Mouse (Mus musculus) embryonic fibroblast, embryonic 13.5 days (primary cell): ENCODE measurements around the gene Foxn3. TPM values are rescaled to one million over a fixed set of nuclear protein-coding genes. Genes with fewer than 3 reads are reported as not detected.
A peak's percentile ranks its signal among the peaks of the same experiment; 100 is the strongest.

ENCODE experiments used
- H3K27ac ChIP-seq: 2 replicates; pipeline ENCODE4 v1.5.1; 2012; ENCODE audit warnings: low read length, control low read depth, inconsistent platforms; ENCODE audit not compliant: insufficient read depth
- H3K4me1 ChIP-seq: 2 replicates; pipeline ENCODE4 v1.6.1; 2011; ENCODE audit warnings: low read length; ENCODE audit not compliant: control insufficient read depth, insufficient read depth
- H3K4me3 ChIP-seq: 2 replicates; pipeline ENCODE4 v1.5.1; 2011; ENCODE audit warnings: mild to moderate bottlenecking, control low read depth, low read length; ENCODE audit not compliant: insufficient read depth
- CTCF ChIP-seq: IDR thresholded peaks from 2 replicates; pipeline ENCODE4 v1.5.1; 2011; ENCODE audit warnings: mild to moderate bottlenecking, control low read depth, low read length, moderate library complexity, borderline replicate concordance; ENCODE audit not compliant: insufficient read depth
- POLR2A ChIP-seq: IDR thresholded peaks from 2 replicates; pipeline ENCODE4 v1.6.1; 2011; ENCODE audit warnings: low read depth, mild to moderate bottlenecking, control low read depth, low read length, moderate library complexity
- polyA plus RNA-seq: library from polyadenylated mRNA; stranded (reverse); fragments of >200 nt; gene quantifications from 2 replicates; pipeline ENCODE4 v1.2.4, GENCODE M21; 2011; ENCODE audit warnings: low read depth; ENCODE audit not compliant: missing spikeins, insufficient read length

Gene Foxn3
- polyA plus RNA-seq, 1 experiment = 59.0 TPM

- Histone ChIP-seq H3K27ac (no peak overlapping the region), H3K4me3 (no peak overlapping the region), H3K4me1 (no peaks in the 10 kb centered on the region)
- TF ChIP-seq CTCF (no peak), POLR2A (no peak)
Observed at GRCm38 (mm10) chr12:99155904-99156303, 407.5 kb downstream of the Foxn3 start.

- TF ChIP-seq CTCF = no peak
- no peak for TF ChIP-seq POLR2A
- no peaks in the 10 kb centered on the region for H3K4me1 ChIP-seq
- H3K4me3 ChIP-seq = no peak overlapping the region
- no peak overlapping the region for H3K27ac ChIP-seq
Observed at GRCm38 (mm10) chr12:99154230-99154629, 409.2 kb downstream of the Foxn3 start.

GRCm38 (mm10) chr12:99153664-99154063 is 409.7 kb downstream of the Foxn3 start:
- Histone ChIP-seq H3K27ac (no peak overlapping the region), H3K4me3 (no peak overlapping the region), H3K4me1 (no peaks in the 10 kb centered on the region)
- TF ChIP-seq POLR2A (no peak), CTCF (no peak)

- H3K4me1 ChIP-seq = no peaks in the 10 kb centered on the region
- H3K27ac ChIP-seq = no peak overlapping the region
- TF ChIP-seq CTCF = peak; percentile 38; the same call in 1 of the 2 replicates
- no peak for TF ChIP-seq POLR2A
- no peak overlapping the region for H3K4me3 ChIP-seq
Observed at GRCm38 (mm10) chr12:99150126-99150525, 413.3 kb downstream of the Foxn3 start.

GRCm38 (mm10) chr12:99149193-99149592 is 414.2 kb downstream of the Foxn3 start:
- H3K4me3 ChIP-seq = no peak overlapping the region
- no peak for TF ChIP-seq CTCF
- TF ChIP-seq POLR2A = no peak
- no peak overlapping the region for H3K27ac ChIP-seq
- H3K4me1 ChIP-seq = no peaks in the 10 kb centered on the region
